Mouse (Mus musculus) erythroid progenitor cell, adult 5-6 weeks (primary cell): Measurements from ENCODE around the gene Slc38a6. TPM values are rescaled to one million over a fixed set of nuclear protein-coding genes. Genes with fewer than 3 reads are reported as not detected.

Experiments used
- ATAC-seq: replicated peaks from 2 replicates; pipeline ENCODE4 v1.8.0; 2016; ENCODE audit warnings: moderate number of reproducible peaks, mild to moderate bottlenecking, moderate TSS enrichment, inconsistent platforms; ENCODE audit not compliant: poor library complexity, low FRiP score, severe bottlenecking
- total RNA-seq, 2 experiments: library from RNA; stranded (forward) in 1 of 2; stranded (reverse) in 1 of 2; fragments of 150-400 nt in 1 of 2; fragments of 186-747, 209-891 nt in 1 of 2; gene quantifications; 2 replicates each; pipeline versions ENCODE4 v1.2.3 to v1.2.4; 2015 to 2017; ENCODE audit warnings: low replicate concordance in 2 of 2

The Slc38a6 gene
- total RNA-seq, 2 experiments from 2014 or later = 0.30 to 6.3 TPM

DNA sequence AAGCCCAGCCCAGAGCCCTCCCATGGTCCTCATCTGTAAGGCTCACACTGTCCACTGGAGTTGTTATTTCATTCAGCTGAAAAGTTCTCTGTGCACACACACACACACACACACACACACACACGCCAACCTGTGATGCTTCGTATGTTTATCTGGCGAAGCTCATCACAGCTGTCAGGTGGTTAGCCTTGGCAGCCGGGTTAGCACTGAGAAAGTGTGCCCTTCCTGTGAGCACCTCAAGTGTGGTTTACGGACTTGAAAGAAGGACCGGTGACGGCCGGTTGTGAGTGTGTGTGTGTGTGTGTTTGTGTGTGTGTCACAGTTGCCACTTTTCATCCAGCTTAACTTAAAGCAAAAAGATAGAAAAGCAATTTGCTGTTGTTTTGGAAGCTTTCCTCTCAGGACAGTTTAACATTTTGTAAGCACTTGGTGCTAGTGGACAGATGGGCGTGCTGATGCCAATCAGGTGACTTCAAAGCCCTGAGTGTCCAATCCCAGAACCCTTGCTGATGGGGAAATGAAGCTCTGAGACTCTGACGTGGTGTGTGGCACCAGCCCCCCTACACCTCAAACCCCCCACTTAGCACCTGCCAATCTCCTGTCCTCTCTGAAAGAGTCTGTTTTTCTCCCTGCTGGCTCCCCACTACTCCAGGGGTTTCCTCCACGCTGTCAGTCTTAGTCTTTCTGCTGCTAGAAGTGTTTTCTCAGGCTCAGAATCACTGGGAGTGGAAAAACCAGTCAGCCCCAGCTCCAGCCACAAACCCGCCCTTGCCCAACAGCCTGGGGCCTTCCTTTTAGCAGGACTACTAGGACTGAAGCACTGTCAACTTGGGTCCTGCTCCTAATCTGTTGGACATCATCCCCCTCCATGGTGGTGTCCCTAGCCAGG is 96.0 kb downstream of the Slc38a6 start:
- ATAC-seq = no peak

GRCm38 (mm10) chr12:73383179-73383510 is 96.6 kb downstream of the Slc38a6 start:
- no peak for ATAC-seq

- no peak for ATAC-seq
Measured at GRCm38 (mm10) chr12:73383861-73384260, 97.3 kb downstream of the Slc38a6 start.

GRCm38 (mm10) chr12:73384747-73385146 is 98.2 kb downstream of the Slc38a6 start:
- ATAC-seq = no peak

GRCm38 (mm10) chr12:73392507-73392906 is 105.9 kb downstream of the Slc38a6 start:
- ATAC-seq = no peak

GRCm38 (mm10) chr12:73393018-73393417 is 106.4 kb downstream of the Slc38a6 start:
- no peak for ATAC-seq

GRCm38 (mm10) chr12:73393881-73394291 is 107.3 kb downstream of the Slc38a6 start:
- no peak for ATAC-seq

DNA sequence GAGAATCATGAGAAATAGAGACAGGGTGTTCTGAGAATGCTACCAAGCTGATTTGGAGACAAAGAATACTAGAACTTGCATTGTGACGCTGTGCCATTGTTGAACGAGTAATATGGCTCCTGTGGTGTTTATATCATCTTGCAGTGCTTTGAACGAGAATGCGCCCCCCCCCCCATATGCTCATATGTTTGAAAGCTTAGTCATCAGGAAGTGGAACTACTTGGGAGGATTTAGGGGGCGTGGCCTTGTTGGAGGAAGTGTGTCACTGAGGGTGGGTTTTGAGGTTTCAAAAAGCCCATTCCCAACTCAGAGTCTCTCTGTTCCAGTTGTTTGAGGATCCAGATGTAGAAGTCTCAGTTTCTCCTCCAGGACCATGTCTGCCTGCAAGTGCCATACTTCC is 108.0 kb downstream of the Slc38a6 start:
- ATAC-seq = no peak

GRCm38 (mm10) chr12:73399426-73399825 is 112.8 kb downstream of the Slc38a6 start:
- no peak for ATAC-seq

- ATAC-seq = no peak
Measured at GRCm38 (mm10) chr12:73400481-73401025, 114.0 kb downstream of the Slc38a6 start.

DNA sequence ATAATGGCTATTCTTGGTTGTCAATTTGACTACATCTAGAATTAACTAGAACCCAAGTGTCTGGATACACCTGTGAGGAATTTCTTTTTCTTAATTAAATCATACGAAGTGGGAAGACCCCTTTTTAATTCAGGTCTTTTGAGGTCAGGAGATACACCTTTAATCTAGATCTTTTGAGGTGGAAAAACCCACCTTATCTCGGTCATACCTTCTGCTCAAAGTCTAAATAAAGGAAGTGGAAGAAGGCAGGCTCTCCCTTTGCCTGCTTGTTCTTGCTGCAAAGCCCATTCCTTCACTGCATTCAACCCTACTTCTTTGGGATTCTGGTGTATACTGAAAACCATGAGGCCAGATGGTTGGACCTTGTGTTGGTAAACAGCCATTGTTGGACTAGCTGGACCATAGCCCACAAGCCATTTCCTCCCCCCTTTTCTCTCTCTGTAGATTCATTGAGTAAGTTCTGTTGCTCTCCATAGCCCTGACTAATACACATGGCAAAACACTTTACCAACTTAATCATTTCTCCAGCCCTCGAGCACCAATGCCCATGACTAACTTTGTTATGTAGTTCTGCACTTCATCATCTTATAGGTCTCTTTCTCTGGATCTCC is 115.0 kb downstream of the Slc38a6 start:
- no peak for ATAC-seq

- ATAC-seq = no peak
Measured at GRCm38 (mm10) chr12:73402137-73402712, 115.6 kb downstream of the Slc38a6 start.

GRCm38 (mm10) chr12:73402851-73403665 is 116.5 kb downstream of the Slc38a6 start:
- no peak for ATAC-seq

Other genes with a start within 250 kb of the Slc38a6 start
- gene Six1, start 232.9 kb upstream of the Slc38a6 start, total RNA-seq (2015; ENCODE audit: low replicate concordance) = not detected in 2 replicates
- gene Six1, start 232.9 kb upstream of the Slc38a6 start, total RNA-seq (2017; ENCODE audit: low replicate concordance) = 0.51 TPM in 1 of 2 replicates, not detected in the other
- not detected in 2 replicates for gene Six4, start 173.3 kb upstream of the Slc38a6 start, total RNA-seq (2015; ENCODE audit: low replicate concordance)
- gene Six4, start 173.3 kb upstream of the Slc38a6 start, total RNA-seq (2017; ENCODE audit: low replicate concordance) = not detected in 2 replicates
- gene Mnat1, start 163.1 kb upstream of the Slc38a6 start, total RNA-seq (2015; ENCODE audit: low replicate concordance) = 5.0 TPM in 2 replicates
- 1.4 and 5.0 TPM in 2 replicates for gene Mnat1, start 163.1 kb upstream of the Slc38a6 start, total RNA-seq (2017; ENCODE audit: low replicate concordance)
- 7.2 and 7.5 TPM in 2 replicates for gene Trmt5, start 69 bp upstream of the Slc38a6 start, total RNA-seq (2015; ENCODE audit: low replicate concordance)
- gene Trmt5, start 69 bp upstream of the Slc38a6 start, total RNA-seq (2017; ENCODE audit: low replicate concordance) = 1.4 and 4.8 TPM in 2 replicates